Mouse (Mus musculus): Measurements from ENCODE around the gene Upf2. TPM values are rescaled to one million over a fixed set of nuclear protein-coding genes. Genes with fewer than 3 reads are reported as not detected.

Gene Upf2
- polyA plus RNA-seq, 1 experiment = 1.2 TPM

DNA sequence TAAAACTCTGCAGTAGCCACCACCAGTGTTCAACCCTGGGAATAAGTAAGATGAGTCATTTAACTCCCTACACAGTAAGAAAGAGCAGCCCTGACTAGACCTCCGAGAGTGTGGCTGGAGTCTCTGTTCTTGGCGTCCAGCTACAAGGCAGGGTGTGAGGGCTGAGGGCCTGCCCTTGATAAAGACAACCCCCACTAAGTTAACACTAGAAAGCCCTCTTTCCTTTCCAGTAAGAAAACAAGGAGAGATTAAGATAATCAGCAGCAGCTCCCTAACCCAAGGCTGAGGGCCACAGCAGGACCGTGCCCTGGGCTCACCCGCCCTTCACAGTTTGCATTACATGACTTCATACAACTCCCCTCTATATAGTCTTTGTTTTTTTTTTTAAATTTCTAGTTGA lies 97.3 kb downstream of the Upf2 start:
- no peaks in the 10 kb centered on the region for H3K27me3 ChIP-seq (ENCODE audit: control insufficient read depth, insufficient read depth, low read length)
- 90% methylated on average over 4 of the region's 4 CpGs for WGBS
- no peak for TF ChIP-seq POLR2A (IDR thresholded peaks at IDR 0.05; ENCODE audit: low read depth, low read length)
- no peak for TF ChIP-seq CTCF (IDR thresholded peaks at IDR 0.05; ENCODE audit: extremely low read depth, insufficient read length, insufficient replicate concordance, low read depth, low read length)
- peaks cover 45% of the 10 kb centered on the region for H3K36me3 ChIP-seq (ENCODE audit: control insufficient read depth, insufficient read depth, low read length)
- H3K4me3 ChIP-seq (ENCODE audit: low read depth, low read length) = no peak overlapping the region
- no peak overlapping the region for H3K27ac ChIP-seq (ENCODE audit: insufficient read depth, low read depth, low read length)
- no peaks in the 10 kb centered on the region for H3K4me1 ChIP-seq (ENCODE audit: control insufficient read depth, insufficient read depth, insufficient read length, low read length)

DNA sequence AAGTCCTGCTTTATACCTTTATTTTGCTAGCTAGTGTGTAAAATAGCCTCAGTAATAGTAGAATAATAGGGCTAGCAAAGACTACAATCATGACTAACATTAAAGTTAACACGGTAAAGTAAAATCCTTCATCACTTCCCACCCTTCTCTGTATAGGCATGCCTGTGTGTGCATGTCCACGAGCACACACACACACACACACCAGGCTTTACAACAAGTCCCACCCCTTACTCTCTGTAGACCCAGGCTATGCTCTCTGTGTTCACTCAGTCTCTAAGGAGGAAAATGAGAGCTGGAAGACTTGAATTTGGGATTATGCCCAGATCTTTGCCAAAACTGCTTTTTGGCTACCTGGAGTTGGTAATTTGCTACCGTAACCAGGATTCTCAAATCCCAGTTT lies 97.7 kb downstream of the Upf2 start:
- 92% methylated on average over 3 of the region's 3 CpGs for WGBS
- Histone ChIP-seq H3K27ac (ENCODE audit: insufficient read depth, low read depth, low read length) (no peak overlapping the region), H3K27me3 (ENCODE audit: control insufficient read depth, insufficient read depth, low read length) (no peaks in the 10 kb centered on the region), H3K36me3 (ENCODE audit: control insufficient read depth, insufficient read depth, low read length) (peaks cover 46% of the 10 kb centered on the region), H3K4me3 (ENCODE audit: low read depth, low read length) (no peak overlapping the region), H3K4me1 (ENCODE audit: control insufficient read depth, insufficient read depth, insufficient read length, low read length) (no peaks in the 10 kb centered on the region)
- TF ChIP-seq CTCF (IDR thresholded peaks at IDR 0.05; ENCODE audit: extremely low read depth, insufficient read length, insufficient replicate concordance, low read depth, low read length) (no peak), POLR2A (IDR thresholded peaks at IDR 0.05; ENCODE audit: low read depth, low read length) (no peak)

DNA sequence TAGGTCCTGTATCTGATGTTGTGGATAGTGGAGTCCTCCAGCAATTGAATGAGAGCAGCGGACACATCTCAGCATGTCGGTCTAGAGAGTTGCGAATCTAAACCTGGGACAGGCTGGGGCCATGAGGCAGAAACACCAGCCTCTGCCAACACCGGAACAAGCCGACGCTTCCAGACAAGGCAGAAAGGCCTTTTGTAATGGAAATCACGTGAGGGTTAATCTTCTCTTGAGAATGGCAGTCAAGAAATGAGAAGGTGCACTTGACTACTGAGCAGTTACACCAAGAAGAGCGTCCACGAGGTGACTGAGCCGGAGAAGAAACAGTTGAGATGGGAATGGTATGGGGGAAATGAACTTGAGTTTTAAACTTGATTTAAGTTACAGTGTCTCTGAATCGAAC lies 104.2 kb downstream of the Upf2 start:
- H3K27me3 ChIP-seq (ENCODE audit: control insufficient read depth, insufficient read depth, low read length) = no peaks in the 10 kb centered on the region
- WGBS = 96% methylated on average over 11 of the region's 11 CpGs
- H3K36me3 ChIP-seq (ENCODE audit: control insufficient read depth, insufficient read depth, low read length) = peaks cover 43% of the 10 kb centered on the region
- no peak for TF ChIP-seq POLR2A (IDR thresholded peaks at IDR 0.05; ENCODE audit: low read depth, low read length)
- TF ChIP-seq CTCF (IDR thresholded peaks at IDR 0.05; ENCODE audit: extremely low read depth, insufficient read length, insufficient replicate concordance, low read depth, low read length) = no peak
- H3K4me3 ChIP-seq (ENCODE audit: low read depth, low read length) = no peak overlapping the region
- no peak overlapping the region for H3K27ac ChIP-seq (ENCODE audit: insufficient read depth, low read depth, low read length)
- no peaks in the 10 kb centered on the region for H3K4me1 ChIP-seq (ENCODE audit: control insufficient read depth, insufficient read depth, insufficient read length, low read length)

DNA sequence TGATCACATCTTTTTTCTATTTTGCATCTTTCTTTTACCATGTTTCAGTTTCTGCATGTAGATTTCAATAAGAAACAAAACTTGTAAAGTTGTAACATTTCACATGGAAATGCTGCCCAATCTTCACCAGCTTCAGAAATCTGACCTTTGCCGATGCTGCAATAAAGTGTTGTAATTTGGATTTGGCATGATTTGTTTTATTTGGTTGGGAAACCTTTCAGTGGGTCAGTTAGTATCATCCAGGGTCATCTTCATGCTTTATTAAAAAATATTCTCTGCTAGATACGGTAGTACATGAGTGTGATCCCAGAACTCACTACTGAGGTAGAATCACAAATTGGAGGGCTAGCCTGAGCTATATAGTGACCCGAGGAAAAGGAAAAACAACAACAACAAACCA lies 105.2 kb downstream of the Upf2 start:
- Histone ChIP-seq H3K36me3 (ENCODE audit: control insufficient read depth, insufficient read depth, low read length) (peaks cover 34% of the 10 kb centered on the region), H3K27ac (ENCODE audit: insufficient read depth, low read depth, low read length) (no peak overlapping the region), H3K4me3 (ENCODE audit: low read depth, low read length) (no peak overlapping the region), H3K4me1 (ENCODE audit: control insufficient read depth, insufficient read depth, insufficient read length, low read length) (no peaks in the 10 kb centered on the region), H3K27me3 (ENCODE audit: control insufficient read depth, insufficient read depth, low read length) (no peaks in the 10 kb centered on the region)
- 88% methylated on average over 3 of the region's 3 CpGs for WGBS
- no peak for TF ChIP-seq POLR2A (IDR thresholded peaks at IDR 0.05; ENCODE audit: low read depth, low read length)
- TF ChIP-seq CTCF (IDR thresholded peaks at IDR 0.05; ENCODE audit: extremely low read depth, insufficient read length, insufficient replicate concordance, low read depth, low read length) = no peak

DNA sequence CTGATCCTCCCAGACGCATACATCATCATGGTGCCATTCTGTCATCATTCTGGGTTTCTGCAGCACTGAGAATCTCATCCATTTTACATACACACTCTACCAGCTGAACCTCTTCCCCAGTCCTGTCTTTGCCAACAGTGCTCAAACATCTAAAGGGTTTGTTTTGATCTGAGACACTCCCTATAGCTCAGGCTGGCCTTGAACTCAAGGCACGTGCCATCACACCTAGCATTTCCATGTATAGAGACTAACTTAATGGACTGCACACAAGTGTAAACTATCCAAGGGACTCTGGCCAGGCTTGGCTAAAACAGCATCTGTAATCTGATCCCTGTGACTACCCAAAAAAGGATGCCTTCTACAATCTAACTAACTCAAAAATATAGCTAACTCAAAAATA lies 108.0 kb downstream of the Upf2 start:
- peaks cover 17% of the 10 kb centered on the region for H3K36me3 ChIP-seq (ENCODE audit: control insufficient read depth, insufficient read depth, low read length)
- H3K4me3 ChIP-seq (ENCODE audit: low read depth, low read length) = no peak overlapping the region
- no peaks in the 10 kb centered on the region for H3K4me1 ChIP-seq (ENCODE audit: control insufficient read depth, insufficient read depth, insufficient read length, low read length)
- H3K27ac ChIP-seq (ENCODE audit: insufficient read depth, low read depth, low read length) = no peak overlapping the region
- H3K27me3 ChIP-seq (ENCODE audit: control insufficient read depth, insufficient read depth, low read length) = no peaks in the 10 kb centered on the region
- WGBS = 74% methylated on average over 2 of the region's 2 CpGs
- TF ChIP-seq POLR2A (IDR thresholded peaks at IDR 0.05; ENCODE audit: low read depth, low read length) = no peak
- TF ChIP-seq CTCF (IDR thresholded peaks at IDR 0.05; ENCODE audit: extremely low read depth, insufficient read length, insufficient replicate concordance, low read depth, low read length) = no peak

DNA sequence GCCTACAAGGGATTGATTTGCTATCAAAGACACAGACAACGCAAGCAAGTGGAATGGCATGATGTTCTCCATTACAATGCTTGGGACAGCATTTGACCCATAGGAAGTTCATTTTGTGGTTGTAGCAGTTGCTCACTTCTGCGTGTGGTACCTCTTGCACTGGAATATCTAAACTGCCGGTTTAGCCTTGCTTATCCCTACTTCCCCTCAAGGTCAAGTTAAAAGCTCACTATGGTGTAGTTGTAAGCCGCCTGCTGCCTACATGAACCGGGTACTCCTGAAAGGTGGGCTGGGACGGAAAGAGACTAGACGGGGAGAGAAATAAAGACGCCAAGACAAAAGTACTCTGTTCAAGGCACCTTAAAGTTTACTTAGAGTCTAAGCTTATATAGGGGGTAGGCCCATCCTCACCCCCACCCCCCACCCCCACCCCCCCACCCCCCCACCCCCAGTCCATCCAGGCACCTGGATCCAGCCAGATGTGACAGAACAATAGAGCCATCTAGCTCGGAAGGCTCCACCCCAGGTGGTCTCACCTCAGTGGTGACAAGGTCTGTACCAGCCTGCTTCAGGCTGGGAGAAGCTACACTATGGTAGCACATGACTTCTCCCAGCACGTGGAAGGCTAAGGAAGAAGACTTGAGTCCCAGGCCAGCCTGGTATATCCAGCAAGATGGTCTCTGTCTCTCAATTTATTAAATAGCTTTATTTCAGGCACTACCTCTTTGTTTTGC lies 109.0 kb downstream of the Upf2 start:
- Histone ChIP-seq H3K4me1 (ENCODE audit: control insufficient read depth, insufficient read depth, insufficient read length, low read length) (no peaks in the 10 kb centered on the region), H3K36me3 (ENCODE audit: control insufficient read depth, insufficient read depth, low read length) (peaks cover 14% of the 10 kb centered on the region), H3K27me3 (ENCODE audit: control insufficient read depth, insufficient read depth, low read length) (no peaks in the 10 kb centered on the region), H3K4me3 (ENCODE audit: low read depth, low read length) (no peak overlapping the region), H3K27ac (ENCODE audit: insufficient read depth, low read depth, low read length) (no peak overlapping the region)
- TF ChIP-seq CTCF (IDR thresholded peaks at IDR 0.05; ENCODE audit: extremely low read depth, insufficient read length, insufficient replicate concordance, low read depth, low read length) (no peak), POLR2A (IDR thresholded peaks at IDR 0.05; ENCODE audit: low read depth, low read length) (no peak)
- 84% methylated on average over 10 of the region's 10 CpGs for WGBS

DNA sequence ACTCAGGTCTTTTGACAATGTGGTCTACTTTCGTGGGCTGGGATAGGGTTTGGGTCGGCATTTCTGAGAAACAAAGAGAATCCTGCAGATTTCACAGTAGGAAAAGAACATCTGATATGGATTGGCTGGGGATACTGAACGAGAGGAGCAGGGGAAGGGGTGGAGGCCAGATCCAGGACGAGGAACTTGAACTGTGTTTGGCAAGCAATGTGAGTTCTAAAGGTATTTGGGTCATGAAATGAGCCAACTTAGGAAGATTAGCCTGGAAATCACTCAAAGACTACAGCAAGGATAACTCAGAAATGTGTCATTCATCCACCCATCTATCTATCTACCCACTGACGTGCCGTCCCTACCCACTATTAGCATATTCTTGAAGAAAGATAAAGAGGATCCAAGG lies 116.1 kb downstream of the Upf2 start:
- H3K4me3 ChIP-seq (ENCODE audit: low read depth, low read length) = no peak overlapping the region
- no peaks in the 10 kb centered on the region for H3K27me3 ChIP-seq (ENCODE audit: control insufficient read depth, insufficient read depth, low read length)
- peaks cover 2% of the 10 kb centered on the region; the same call in 1 of the 2 replicates for H3K4me1 ChIP-seq (ENCODE audit: control insufficient read depth, insufficient read depth, insufficient read length, low read length)
- H3K27ac ChIP-seq (ENCODE audit: insufficient read depth, low read depth, low read length) = no peak overlapping the region
- TF ChIP-seq CTCF (IDR thresholded peaks at IDR 0.05; ENCODE audit: extremely low read depth, insufficient read length, insufficient replicate concordance, low read depth, low read length) (no peak), POLR2A (IDR thresholded peaks at IDR 0.05; ENCODE audit: low read depth, low read length) (no peak)
- 90% methylated on average over 6 of the region's 6 CpGs for WGBS
- no peaks in the 10 kb centered on the region for H3K36me3 ChIP-seq (ENCODE audit: control insufficient read depth, insufficient read depth, low read length)

Measured in small intestine, adult 2 months (tissue).